Mouse (Mus musculus): ENCODE data around the gene Prrx1. TPM values are rescaled to one million over a fixed set of nuclear protein-coding genes. Genes with fewer than 3 reads are reported as not detected.

Prrx1 gene
- polyA plus RNA-seq, 1 experiment, result 4.6 TPM

GRCm38 (mm10) chr1:163345541-163345940 lies 32.0 kb upstream of the Prrx1 start:
- H3K27ac ChIP-seq (ENCODE audit: insufficient read depth, low read length), result no peak overlapping the region
- no peak for TF ChIP-seq CTCF (IDR thresholded peaks at IDR 0.05; ENCODE audit: extremely low read depth, insufficient read depth, low read length)
- TF ChIP-seq POLR2A (IDR thresholded peaks at IDR 0.05; ENCODE audit: extremely low read depth, insufficient read depth, low read length), result no peak
- no peaks in the 10 kb centered on the region for H3K4me1 ChIP-seq (ENCODE audit: control insufficient read depth, insufficient read depth, low read length)
- H3K4me3 ChIP-seq (ENCODE audit: insufficient read depth, low read length), result no peak overlapping the region

GRCm38 (mm10) chr1:163344931-163345330 lies 31.4 kb upstream of the Prrx1 start:
- Histone ChIP-seq H3K4me3 (ENCODE audit: insufficient read depth, low read length) (no peak overlapping the region), H3K27ac (ENCODE audit: insufficient read depth, low read length) (no peak overlapping the region), H3K4me1 (ENCODE audit: control insufficient read depth, insufficient read depth, low read length) (no peaks in the 10 kb centered on the region)
- TF ChIP-seq CTCF (IDR thresholded peaks at IDR 0.05; ENCODE audit: extremely low read depth, insufficient read depth, low read length), result no peak

GRCm38 (mm10) chr1:163339219-163339561 lies 25.7 kb upstream of the Prrx1 start:
- TF ChIP-seq CTCF (IDR thresholded peaks at IDR 0.05; ENCODE audit: extremely low read depth, insufficient read depth, low read length), result no peak
- no peak for TF ChIP-seq POLR2A (IDR thresholded peaks at IDR 0.05; ENCODE audit: extremely low read depth, insufficient read depth, low read length)
- H3K4me3 ChIP-seq (ENCODE audit: insufficient read depth, low read length), result no peak overlapping the region
- H3K27ac ChIP-seq (ENCODE audit: insufficient read depth, low read length), result no peak overlapping the region
- no peaks in the 10 kb centered on the region for H3K4me1 ChIP-seq (ENCODE audit: control insufficient read depth, insufficient read depth, low read length)

- Histone ChIP-seq H3K4me3 (ENCODE audit: insufficient read depth, low read length) (no peak overlapping the region), H3K27ac (ENCODE audit: insufficient read depth, low read length) (no peak overlapping the region), H3K4me1 (ENCODE audit: control insufficient read depth, insufficient read depth, low read length) (no peaks in the 10 kb centered on the region)
- no peak for TF ChIP-seq POLR2A (IDR thresholded peaks at IDR 0.05; ENCODE audit: extremely low read depth, insufficient read depth, low read length)
- no peak for TF ChIP-seq CTCF (IDR thresholded peaks at IDR 0.05; ENCODE audit: extremely low read depth, insufficient read depth, low read length)
Observed at GRCm38 (mm10) chr1:163338525-163339218, 25.2 kb upstream of the Prrx1 start.

- TF ChIP-seq CTCF (IDR thresholded peaks at IDR 0.05; ENCODE audit: extremely low read depth, insufficient read depth, low read length) (no peak), POLR2A (IDR thresholded peaks at IDR 0.05; ENCODE audit: extremely low read depth, insufficient read depth, low read length) (no peak)
- no peak overlapping the region for H3K27ac ChIP-seq (ENCODE audit: insufficient read depth, low read length)
- H3K4me1 ChIP-seq (ENCODE audit: control insufficient read depth, insufficient read depth, low read length), result no peaks in the 10 kb centered on the region
- H3K4me3 ChIP-seq (ENCODE audit: insufficient read depth, low read length), result no peak overlapping the region
Observed at GRCm38 (mm10) chr1:163337821-163338220, 24.3 kb upstream of the Prrx1 start.

GRCm38 (mm10) chr1:163327279-163327678 lies 13.8 kb upstream of the Prrx1 start:
- TF ChIP-seq CTCF (IDR thresholded peaks at IDR 0.05; ENCODE audit: extremely low read depth, insufficient read depth, low read length) (no peak), POLR2A (IDR thresholded peaks at IDR 0.05; ENCODE audit: extremely low read depth, insufficient read depth, low read length) (no peak)
- Histone ChIP-seq H3K27ac (ENCODE audit: insufficient read depth, low read length) (no peak overlapping the region), H3K4me3 (ENCODE audit: insufficient read depth, low read length) (no peak overlapping the region), H3K4me1 (ENCODE audit: control insufficient read depth, insufficient read depth, low read length) (no peaks in the 10 kb centered on the region)

- Histone ChIP-seq H3K4me3 (ENCODE audit: insufficient read depth, low read length) (no peak overlapping the region), H3K27ac (ENCODE audit: insufficient read depth, low read length) (no peak overlapping the region), H3K4me1 (ENCODE audit: control insufficient read depth, insufficient read depth, low read length) (no peaks in the 10 kb centered on the region)
- TF ChIP-seq CTCF (IDR thresholded peaks at IDR 0.05; ENCODE audit: extremely low read depth, insufficient read depth, low read length) (no peak), POLR2A (IDR thresholded peaks at IDR 0.05; ENCODE audit: extremely low read depth, insufficient read depth, low read length) (no peak)
Observed at GRCm38 (mm10) chr1:163319669-163320571, 6.4 kb upstream of the Prrx1 start.

- TF ChIP-seq POLR2A (IDR thresholded peaks at IDR 0.05; ENCODE audit: extremely low read depth, insufficient read depth, low read length), result no peak
- TF ChIP-seq CTCF (IDR thresholded peaks at IDR 0.05; ENCODE audit: extremely low read depth, insufficient read depth, low read length), result no peak
- Histone ChIP-seq H3K4me3 (ENCODE audit: insufficient read depth, low read length) (no peak overlapping the region), H3K27ac (ENCODE audit: insufficient read depth, low read length) (no peak overlapping the region), H3K4me1 (ENCODE audit: control insufficient read depth, insufficient read depth, low read length) (no peaks in the 10 kb centered on the region; the same call in 1 of the 2 replicates)
Observed at GRCm38 (mm10) chr1:163316920-163317319, 3.4 kb upstream of the Prrx1 start.

GRCm38 (mm10) chr1:163314829-163315301 lies 1.4 kb upstream of the Prrx1 start:
- no peak overlapping the region for H3K4me3 ChIP-seq (ENCODE audit: insufficient read depth, low read length)
- no peak for TF ChIP-seq POLR2A (IDR thresholded peaks at IDR 0.05; ENCODE audit: extremely low read depth, insufficient read depth, low read length)
- no peak for TF ChIP-seq CTCF (IDR thresholded peaks at IDR 0.05; ENCODE audit: extremely low read depth, insufficient read depth, low read length)

More at GRCm38 (mm10) chr1:163314829-163315301, 1.4 kb upstream of the Prrx1 start:
- Histone ChIP-seq H3K27ac (ENCODE audit: insufficient read depth, low read length) (no peak overlapping the region), H3K4me1 (ENCODE audit: control insufficient read depth, insufficient read depth, low read length) (no peaks in the 10 kb centered on the region; the same call in 1 of the 2 replicates)

Measured in cortical plate, adult 2 months (tissue).